Mouse (Mus musculus) hindbrain, embryonic 14.5 days (tissue): Measurements from ENCODE around the gene Hes7. TPM values are rescaled to one million over a fixed set of nuclear protein-coding genes. Genes with fewer than 3 reads are reported as not detected.

Source experiments
- ATAC-seq: fragments of 200-750 bp; cut with Nextera tagmentation; 2 replicates; pipeline ENCODE4 v1.8.0; 2017; ENCODE audit warnings: moderate number of reproducible peaks, mild to moderate bottlenecking, moderate TSS enrichment, moderate library complexity; ENCODE audit not compliant: low FRiP score
- DNase-seq: peaks from one replicate; pipeline ENCODE4 v3.0.0-alpha.2; 2015; ENCODE audit warnings: low spot score
- H3K27ac ChIP-seq: fragments of 300-500 bp; sonication (generic); 2 replicates; pipeline ENCODE4 v1.5.1; 2014; ENCODE audit warnings: mild to moderate bottlenecking, moderate library complexity
- H3K27me3 ChIP-seq: fragments of 300-500 bp; sonication (generic); 2 replicates; pipeline ENCODE4 v1.6.1; 2014; ENCODE audit warnings: mild to moderate bottlenecking, low read length, mixed read lengths; ENCODE audit not compliant: control insufficient read depth, insufficient read depth
- H3K36me3 ChIP-seq: fragments of 300-500 bp; sonication (generic); replicated peaks from 2 replicates; pipeline ENCODE4 v1.6.1; 2014; ENCODE audit not compliant: control insufficient read depth, insufficient read depth
- H3K4me1 ChIP-seq: fragments of 300-500 bp; sonication (generic); replicated peaks from 2 replicates; pipeline ENCODE4 v1.6.1; 2014; ENCODE audit warnings: antibody characterized with exemption, low read length, mixed read lengths; ENCODE audit not compliant: control insufficient read depth, insufficient read depth
- H3K4me2 ChIP-seq: fragments of 300-500 bp; sonication (generic); replicated peaks from 2 replicates; pipeline ENCODE4 v1.6.1; 2014; ENCODE audit warnings: mild to moderate bottlenecking, moderate library complexity
- H3K4me3 ChIP-seq: fragments of 300-500 bp; sonication (generic); replicated peaks from 2 replicates; pipeline ENCODE4 v1.5.1; 2014; ENCODE audit warnings: mild to moderate bottlenecking, low read length
- H3K9ac ChIP-seq: fragments of 300-500 bp; sonication (generic); 2 replicates; pipeline ENCODE4 v1.6.1; 2014
- H3K9me3 ChIP-seq: fragments of 300-500 bp; sonication (generic); 2 replicates; pipeline ENCODE4 v1.6.1; 2016; ENCODE audit warnings: low read length; ENCODE audit not compliant: control insufficient read depth
- WGBS: fragments of 180-500 bp; shearing (Covaris S2); extraction: QIAGEN DNeasy Blood & Tissue Kit; methylation state at CpG from one replicate; pipeline ENCODE4 v1.1.7; 2014; 5-methylcytosine and 5-hydroxymethylcytosine counted together
- polyA plus RNA-seq: library from polyadenylated mRNA; unstranded; fragments of >200 nt; fragmentation: Nextera tagmentation; extraction: Ambion mirVana; gene quantifications from 2 replicates; pipeline ENCODE4 v1.2.1, GENCODE M21; 2014

The Hes7 gene
- polyA plus RNA-seq, 1 experiment from 2014 or later: 0.43 TPM

- WGBS: 51% methylated on average over 8 of the region's 9 CpGs
- no peak overlapping the region for H3K4me3 ChIP-seq
- no peaks in the 10 kb centered on the region for H3K36me3 ChIP-seq
- no peaks in the 10 kb centered on the region for H3K27me3 ChIP-seq
- DNase-seq (no peak), ATAC-seq (no peak)
- no peak overlapping the region for H3K27ac ChIP-seq
- no peak overlapping the region for H3K9ac ChIP-seq
- no peaks in the 10 kb centered on the region for H3K9me3 ChIP-seq
- H3K4me1 ChIP-seq: peaks cover 13% of the 10 kb centered on the region
- H3K4me2 ChIP-seq: no peak overlapping the region
Measured at GRCm38 (mm10) chr11:69075764-69076479, 44.3 kb upstream of the Hes7 start.

GRCm38 (mm10) chr11:69076572-69076971, 43.6 kb upstream of the Hes7 start:
- Histone ChIP-seq H3K4me1 (peaks cover 7% of the 10 kb centered on the region), H3K4me2 (no peak overlapping the region), H3K27ac (no peak overlapping the region), H3K9ac (no peak overlapping the region), H3K4me3 (no peak overlapping the region), H3K36me3 (no peaks in the 10 kb centered on the region), H3K27me3 (no peaks in the 10 kb centered on the region), H3K9me3 (no peaks in the 10 kb centered on the region)
- 62% methylated on average over 5 of the region's 5 CpGs for WGBS
- no peak for DNase-seq
- no peak for ATAC-seq

GRCm38 (mm10) chr11:69077316-69077715, 42.9 kb upstream of the Hes7 start:
- Histone ChIP-seq H3K4me1 (peaks cover 3% of the 10 kb centered on the region; the same call in 1 of the 2 replicates), H3K36me3 (no peaks in the 10 kb centered on the region), H3K9ac (no peak overlapping the region), H3K4me2 (no peak overlapping the region), H3K27ac (no peak overlapping the region), H3K9me3 (no peaks in the 10 kb centered on the region), H3K27me3 (no peaks in the 10 kb centered on the region), H3K4me3 (no peak overlapping the region)
- WGBS: 86% methylated on average over 9 of the region's 9 CpGs
- ATAC-seq (no peak), DNase-seq (no peak)

- Histone ChIP-seq H3K4me1 (no peaks in the 10 kb centered on the region), H3K4me2 (no peak overlapping the region), H3K4me3 (no peak overlapping the region), H3K27ac (no peak overlapping the region), H3K27me3 (no peaks in the 10 kb centered on the region), H3K36me3 (no peaks in the 10 kb centered on the region), H3K9me3 (no peaks in the 10 kb centered on the region), H3K9ac (no peak overlapping the region)
- WGBS: 88% methylated on average over 6 of the region's 6 CpGs
- ATAC-seq (no peak), DNase-seq (no peak)
Measured at GRCm38 (mm10) chr11:69078041-69078440, 42.2 kb upstream of the Hes7 start.

GRCm38 (mm10) chr11:69078805-69079438, 41.3 kb upstream of the Hes7 start:
- DNase-seq: no peak
- no peaks in the 10 kb centered on the region for H3K4me1 ChIP-seq
- no peak overlapping the region for H3K4me3 ChIP-seq
- H3K9ac ChIP-seq: no peak overlapping the region
- H3K27ac ChIP-seq: no peak overlapping the region
- H3K9me3 ChIP-seq: no peaks in the 10 kb centered on the region
- H3K27me3 ChIP-seq: no peaks in the 10 kb centered on the region
- no peaks in the 10 kb centered on the region for H3K36me3 ChIP-seq
- 81% methylated on average over 5 of the region's 5 CpGs for WGBS
- no peak for ATAC-seq
- H3K4me2 ChIP-seq: no peak overlapping the region

- no peak overlapping the region for H3K9ac ChIP-seq
- 88% methylated on average over 15 of the region's 15 CpGs for WGBS
- no peaks in the 10 kb centered on the region for H3K27me3 ChIP-seq
- ATAC-seq: no peak
- H3K9me3 ChIP-seq: no peaks in the 10 kb centered on the region
- H3K4me3 ChIP-seq: no peak overlapping the region
- H3K27ac ChIP-seq: no peak overlapping the region
- H3K4me1 ChIP-seq: no peaks in the 10 kb centered on the region
- H3K36me3 ChIP-seq: no peaks in the 10 kb centered on the region
- DNase-seq: no peak
- no peak overlapping the region for H3K4me2 ChIP-seq
Measured at GRCm38 (mm10) chr11:69080102-69080854, 39.9 kb upstream of the Hes7 start.

GRCm38 (mm10) chr11:69080855-69081222, 39.4 kb upstream of the Hes7 start:
- H3K4me3 ChIP-seq: no peak overlapping the region
- no peak overlapping the region for H3K9ac ChIP-seq
- WGBS: 84% methylated on average over 8 of the region's 8 CpGs
- H3K4me1 ChIP-seq: no peaks in the 10 kb centered on the region
- no peak overlapping the region for H3K27ac ChIP-seq
- H3K27me3 ChIP-seq: no peaks in the 10 kb centered on the region
- no peak overlapping the region for H3K4me2 ChIP-seq
- DNase-seq: no peak
- no peaks in the 10 kb centered on the region for H3K36me3 ChIP-seq
- no peaks in the 10 kb centered on the region for H3K9me3 ChIP-seq
- no peak for ATAC-seq

GRCm38 (mm10) chr11:69081613-69082012, 38.6 kb upstream of the Hes7 start:
- no peaks in the 10 kb centered on the region for H3K9me3 ChIP-seq
- no peak overlapping the region for H3K4me3 ChIP-seq
- no peak overlapping the region for H3K9ac ChIP-seq
- H3K27ac ChIP-seq: no peak overlapping the region
- H3K27me3 ChIP-seq: no peaks in the 10 kb centered on the region
- no peaks in the 10 kb centered on the region for H3K36me3 ChIP-seq
- no peak for ATAC-seq
- H3K4me1 ChIP-seq: no peaks in the 10 kb centered on the region
- 88% methylated on average over 7 of the region's 7 CpGs for WGBS
- DNase-seq: no peak
- H3K4me2 ChIP-seq: no peak overlapping the region

GRCm38 (mm10) chr11:69085608-69086007, 34.6 kb upstream of the Hes7 start:
- Histone ChIP-seq H3K9ac (no peak overlapping the region), H3K4me1 (peaks cover 17% of the 10 kb centered on the region), H3K9me3 (no peaks in the 10 kb centered on the region), H3K4me2 (no peak overlapping the region), H3K4me3 (no peak overlapping the region), H3K27ac (no peak overlapping the region), H3K27me3 (no peaks in the 10 kb centered on the region), H3K36me3 (peaks cover 12% of the 10 kb centered on the region; the same call in 1 of the 2 replicates)
- ATAC-seq (no peak), DNase-seq (no peak)
- WGBS: 64% methylated on average over 6 of the region's 6 CpGs
